ENCODE assay signal across 12 mouse cellular contexts in the genomic region with DNA sequence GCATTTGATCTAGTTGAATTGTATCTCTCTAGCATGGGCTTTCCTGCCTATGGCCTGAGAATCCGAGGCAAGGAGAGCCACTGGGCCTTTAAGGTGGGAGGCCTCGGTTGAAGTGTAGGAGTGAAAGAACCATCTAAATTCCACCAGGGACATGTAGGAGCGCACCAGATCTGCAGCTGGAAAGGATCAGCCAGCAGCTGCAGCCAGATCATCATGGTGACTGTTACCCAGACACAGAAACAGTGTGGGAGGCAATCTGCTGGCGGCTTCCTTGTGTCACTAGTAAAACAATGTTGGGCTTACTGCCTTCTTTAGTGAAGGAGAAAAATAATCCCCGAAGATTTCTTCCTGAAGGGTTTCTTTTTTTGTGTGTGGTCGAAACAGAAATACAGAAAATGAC.
DNase-seq lines count a peak whose midpoint lies in the region; ATAC-seq lines count a peak whose summit lies in the region.
"Had no signal": no experiment of that assay in that cellular context is flagged by ENCODE, and none has a peak within 500 bp of the region (broad histone marks: within the 10 kb centered on the region; RNA-seq: fewer than 3 reads in every experiment).

No protein-coding gene starts in this region.

- WGBS in limb, embryonic 13.5 days, result 62% methylated on average over 6 of the region's 6 CpGs
- 83% methylated on average over 6 of the region's 6 CpGs for WGBS in limb, embryonic 10.5 days

- no peak overlapping the region for H3K27ac ChIP-seq in limb, embryonic 13.5 days
- no peak overlapping the region for H3K27ac ChIP-seq in limb, embryonic 10.5 days
- H3K27ac ChIP-seq: hindbrain, embryonic 14.5 days; neural tube, embryonic 12.5 days had no signal

- H3K4me2 ChIP-seq in limb, embryonic 13.5 days (replicated peaks), result no peak overlapping the region
- H3K4me2 ChIP-seq: hindbrain, embryonic 14.5 days; liver, embryonic 11.5 days; neural tube, embryonic 12.5 days had no signal

- no peak overlapping the region for H3K9ac ChIP-seq in limb, embryonic 13.5 days
- H3K9ac ChIP-seq: hindbrain, embryonic 14.5 days; neural tube, embryonic 12.5 days had no signal

- no peaks in the 10 kb centered on the region for H3K27me3 ChIP-seq in limb, embryonic 13.5 days
- H3K27me3 ChIP-seq in limb, embryonic 10.5 days (ENCODE audit: low read depth, poor library complexity, severe bottlenecking), result no peaks in the 10 kb centered on the region
- H3K27me3 ChIP-seq: neural tube, embryonic 12.5 days had no signal

- no peak for DNase-seq in limb, embryonic 10.5 days (ENCODE audit: low spot score)
- DNase-seq in heart, adult 8-10 months (ENCODE audit: low spot score), result peak; percentile 60
- DNase-seq in kidney, postnatal 14 days, result peak; percentile 40
- DNase-seq in ovary, postnatal 14 days (ENCODE audit: low spot score), result peak; percentile 22
- DNase-seq in adrenal gland, adult 2 months, result no peak
- DNase-seq in thymus, postnatal 0 days (ENCODE audit: low spot score), result no peak
- DNase-seq in adrenal gland, postnatal 10 days, result no peak
- DNase-seq: thymus, adult 18-20 months had no signal

- no peaks in the 10 kb centered on the region for H3K36me3 ChIP-seq in limb, embryonic 13.5 days
- H3K36me3 ChIP-seq in limb, embryonic 10.5 days, result no peaks in the 10 kb centered on the region
- H3K36me3 ChIP-seq: neural tube, embryonic 12.5 days had no signal

- no peaks in the 10 kb centered on the region for H3K9me3 ChIP-seq in limb, embryonic 13.5 days
- no peaks in the 10 kb centered on the region for H3K9me3 ChIP-seq in limb, embryonic 10.5 days (replicated peaks)
- H3K9me3 ChIP-seq: neural tube, embryonic 12.5 days had no signal

- no peaks in the 10 kb centered on the region for H3K4me1 ChIP-seq in limb, embryonic 13.5 days
- no peaks in the 10 kb centered on the region for H3K4me1 ChIP-seq in limb, embryonic 10.5 days
- H3K4me1 ChIP-seq: neural tube, embryonic 12.5 days had no signal

- 0 out of 2 replicates have a peak, but pooled peaks have one; percentile 48 for ATAC-seq in limb, embryonic 13.5 days (ENCODE audit: low FRiP score, low read depth)

- H3K4me3 ChIP-seq in limb, embryonic 13.5 days, result no peak overlapping the region
- H3K4me3 ChIP-seq in limb, embryonic 10.5 days, result no peak overlapping the region
- H3K4me3 ChIP-seq: neural tube, embryonic 12.5 days had no signal

Comparison
In these comparisons a context has a peak if more than half of its experiments do, and no peak if none do; other contexts are left out.
1. DNase-seq: peak in heart, adult 8-10 months (single experiment), kidney, postnatal 14 days (single experiment) and ovary, postnatal 14 days (single experiment); none in limb, embryonic 10.5 days (single experiment), adrenal gland, adult 2 months (single experiment), thymus, postnatal 0 days (single experiment) and adrenal gland, postnatal 10 days (single experiment).